Mouse (Mus musculus): ENCODE results near the gene Capn8.

- TF ChIP-seq CTCF (IDR thresholded peaks at IDR 0.05; ENCODE audit: low read depth): peak; percentile 34
- TF ChIP-seq EP300 (IDR thresholded peaks at IDR 0.05; ENCODE audit: low read depth): no peak
Observed at GRCm38 (mm10) chr1:182615465-182615864, 50.7 kb downstream of the Capn8 start.

Data from liver, postnatal 0 days (tissue).